Mouse (Mus musculus) cerebellum, postnatal 14 days (tissue): Measurements from ENCODE around the gene Cabp7.
A peak's percentile ranks its signal among the peaks of the same experiment; 100 is the strongest.

Experiments used
- DNase-seq, 2 experiments: peaks; one replicate each; pipeline ENCODE4 v3.0.0; 2021; ENCODE audit warnings: mixed read lengths in 2 of 2

Cabp7 gene

GRCm38 (mm10) chr11:4703688-4704071 lies 42.9 kb downstream of the Cabp7 start:
- DNase-seq: no peak

- no peak for DNase-seq
These were observed 45.9 kb downstream of the Cabp7 start for GRCm38 (mm10) chr11:4700726-4701125.

- DNase-seq: peak in 1 of 2 experiments; percentile 67
These were observed 49.3 kb downstream of the Cabp7 start for GRCm38 (mm10) chr11:4697043-4697983.

GRCm38 (mm10) chr11:4692162-4692561 lies 54.4 kb downstream of the Cabp7 start:
- no peak for DNase-seq

GRCm38 (mm10) chr11:4691213-4691612 lies 55.4 kb downstream of the Cabp7 start:
- peak; percentile 35 to 42 for DNase-seq

GRCm38 (mm10) chr11:4690353-4690752 lies 56.2 kb downstream of the Cabp7 start:
- no peak for DNase-seq

- DNase-seq: no peak
These were observed 57.8 kb downstream of the Cabp7 start for GRCm38 (mm10) chr11:4688632-4689380.

GRCm38 (mm10) chr11:4687874-4688273 lies 58.7 kb downstream of the Cabp7 start:
- no peak for DNase-seq

GRCm38 (mm10) chr11:4687027-4687426 lies 59.6 kb downstream of the Cabp7 start:
- no peak for DNase-seq
